Mouse (Mus musculus) CD4-positive helper T cell, adult 2 months (primary cell): ENCODE results near the gene Olfr648.

Source experiments
- DNase-seq: peaks from one replicate; pipeline ENCODE4 v3.0.0-alpha.2; 2012; ENCODE audit warnings: low read depth, missing footprints, low spot score

Gene Olfr648

DNA sequence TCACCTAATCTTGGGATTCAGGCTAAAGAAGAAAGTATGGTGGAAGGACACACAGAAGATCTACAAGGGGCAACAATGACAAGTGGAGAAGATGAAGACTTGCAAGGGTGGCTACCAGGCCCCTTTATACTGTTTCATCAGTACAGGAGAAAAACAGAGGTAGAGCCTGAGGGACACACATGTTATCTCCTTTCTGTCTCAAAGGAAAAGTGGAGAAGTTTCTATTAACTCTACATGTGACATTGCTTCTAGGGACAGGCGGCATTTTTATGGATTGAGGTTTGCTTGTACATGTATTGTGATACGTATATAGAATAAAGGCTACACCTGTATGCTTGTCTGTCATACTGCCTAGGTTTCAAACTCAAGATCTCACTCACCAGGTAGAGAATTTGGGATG is at the start of gene Olfr648:
Gene Olfr648, minus strand, starts transcription at position 101 of the 400 bp plus-strand sequence.
- DNase-seq = no peak

DNA sequence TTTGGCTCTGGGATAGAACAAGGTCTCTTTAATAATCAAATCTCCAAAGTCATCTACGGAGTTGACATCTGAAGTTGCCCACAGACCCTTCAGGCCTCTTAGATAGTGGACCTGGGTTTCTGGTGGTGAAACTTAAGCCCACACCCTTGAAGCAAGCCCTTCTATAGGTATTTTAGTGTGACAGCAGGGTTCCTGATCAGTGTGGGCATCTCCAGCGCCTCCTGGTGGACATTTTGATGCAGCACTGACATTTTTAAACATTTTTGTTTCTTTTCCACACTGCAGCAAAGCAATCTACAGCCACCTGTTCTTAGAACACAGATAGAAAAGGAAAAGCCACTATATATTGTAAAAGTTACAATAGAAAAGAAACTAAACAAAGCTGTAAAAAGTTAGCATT is 48.0 kb upstream of the Olfr648 start:
- DNase-seq = peak; percentile 47

DNA sequence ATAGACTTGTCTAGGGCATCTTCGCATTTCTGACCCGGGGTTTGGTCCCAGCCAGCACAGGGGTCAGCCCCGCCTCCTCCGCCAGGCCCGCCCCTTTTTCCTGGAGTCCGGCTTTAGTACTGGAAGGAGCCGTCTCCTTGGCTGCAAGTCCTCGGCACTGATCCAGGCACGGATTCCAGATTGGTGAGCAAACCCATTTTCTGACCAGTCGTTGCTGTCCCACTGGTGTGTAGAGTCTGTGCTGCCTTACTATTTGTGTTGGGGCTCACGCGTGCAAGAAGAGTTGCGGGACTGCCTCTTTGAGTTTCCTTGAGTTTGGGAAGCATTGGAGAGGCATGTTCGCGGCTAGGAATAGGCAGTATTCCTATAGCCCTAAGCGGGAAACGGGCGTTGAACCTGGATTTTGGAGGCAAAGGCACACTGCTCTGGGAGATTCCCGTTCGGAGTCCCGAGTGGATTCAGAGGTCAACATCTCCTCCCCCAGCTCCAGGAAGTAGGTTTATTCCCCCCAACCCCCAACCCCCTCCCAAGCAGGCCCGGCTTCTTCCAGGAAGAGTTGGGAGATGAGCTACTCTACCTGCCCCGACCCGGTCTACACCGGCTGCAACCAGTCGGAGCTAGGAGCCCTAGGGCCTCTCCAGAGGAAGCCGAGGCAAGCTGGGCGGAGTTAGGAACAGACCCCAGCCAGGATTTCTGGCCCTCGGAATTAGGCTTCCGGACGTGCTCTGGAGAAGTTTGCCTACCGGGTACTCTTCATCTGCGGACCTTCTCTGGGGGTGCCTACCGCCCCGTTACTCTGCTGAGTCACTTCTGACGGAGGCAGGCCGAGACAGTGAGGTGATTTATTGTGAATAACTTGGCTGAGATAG is 35.7 kb upstream of the Olfr648 start, which contains the start of gene Trim6:
Gene Trim6, plus strand, starts transcription at position 93 of the 869 bp plus-strand sequence.
- DNase-seq = no peak

DNA sequence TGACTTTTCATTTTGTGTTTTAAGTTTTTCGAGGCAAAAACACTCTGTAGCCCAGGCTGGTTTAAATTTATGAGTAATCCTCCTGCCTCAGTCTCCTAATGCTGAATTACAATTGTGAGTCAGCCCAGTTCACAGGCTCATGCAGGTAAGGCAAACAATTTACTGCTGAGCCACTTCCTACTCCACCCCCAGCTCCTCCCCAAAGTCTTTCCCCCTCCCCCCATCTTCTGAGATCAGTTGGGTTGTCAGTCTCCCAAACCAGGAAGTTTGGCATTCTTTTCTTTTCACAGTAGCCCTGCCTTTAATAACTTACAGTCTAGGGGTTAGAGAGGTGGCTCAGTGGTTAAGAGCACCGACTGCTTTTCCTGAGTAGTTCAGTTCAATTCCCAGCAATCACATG is 34.7 kb upstream of the Olfr648 start:
- peak; percentile 19 for DNase-seq

DNA sequence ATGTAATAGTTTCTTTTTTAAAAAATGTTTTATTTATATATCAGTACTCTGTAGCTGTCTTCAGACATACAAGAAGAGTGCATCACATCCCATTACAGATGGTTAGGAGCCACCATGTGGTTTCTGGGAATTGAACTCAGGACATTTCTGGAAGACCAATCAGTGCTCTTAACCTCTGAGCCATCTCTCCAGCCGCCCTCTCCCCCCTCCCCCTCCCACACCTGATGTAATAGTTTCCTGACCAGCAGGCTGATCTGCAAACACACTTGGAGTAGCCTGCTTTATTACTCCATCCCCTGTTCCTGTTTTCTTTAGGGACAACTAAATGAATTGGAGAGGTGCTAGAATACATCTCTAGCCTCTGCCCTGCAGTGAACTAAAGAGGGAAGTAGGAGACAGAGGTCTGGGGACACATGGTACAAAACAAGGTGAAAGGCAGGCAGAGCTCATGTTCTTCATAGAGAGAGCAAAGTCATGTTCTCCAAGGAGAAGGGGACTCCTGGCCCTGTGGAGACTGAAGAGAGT is 32.9 kb upstream of the Olfr648 start:
- DNase-seq = no peak

DNA sequence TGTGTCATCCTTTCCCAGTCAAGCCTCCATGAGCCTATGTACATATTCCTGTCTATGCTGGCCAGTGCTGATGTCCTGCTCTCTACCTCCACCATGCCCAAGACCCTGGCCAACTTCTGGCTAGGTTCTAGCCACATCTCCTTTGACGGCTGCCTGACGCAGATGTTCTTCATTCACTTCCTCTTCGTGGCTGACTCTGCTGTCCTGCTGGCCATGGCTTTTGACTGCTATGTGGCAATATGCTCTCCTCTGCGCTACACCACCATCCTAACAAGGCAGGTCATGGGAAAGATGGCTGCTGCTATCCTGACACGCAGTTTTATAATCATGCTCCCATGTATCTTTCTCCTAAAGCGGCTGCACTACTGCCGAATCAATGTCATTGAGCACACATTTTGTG is 23.0 kb upstream of the Olfr648 start:
- DNase-seq = no peak

DNA sequence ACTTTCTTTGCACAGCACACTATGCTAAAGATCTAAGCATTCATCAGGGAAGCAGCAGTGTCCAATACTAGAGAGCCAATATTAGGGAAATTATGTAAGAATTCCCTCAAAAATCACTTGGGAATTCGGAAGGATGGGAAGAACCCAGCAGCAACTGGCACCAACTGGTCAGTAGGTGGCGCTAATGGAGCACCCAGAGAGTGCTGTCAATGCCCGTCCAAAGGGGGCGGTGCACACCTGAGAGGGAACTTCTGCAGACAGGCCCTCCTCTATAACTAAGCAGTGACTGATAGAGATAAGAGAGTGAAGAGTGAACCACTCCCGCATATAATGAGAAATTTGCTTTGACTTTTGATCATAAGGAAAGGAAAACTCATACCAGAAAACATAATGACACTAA is 16.6 kb upstream of the Olfr648 start:
- peak; percentile 77 for DNase-seq

DNA sequence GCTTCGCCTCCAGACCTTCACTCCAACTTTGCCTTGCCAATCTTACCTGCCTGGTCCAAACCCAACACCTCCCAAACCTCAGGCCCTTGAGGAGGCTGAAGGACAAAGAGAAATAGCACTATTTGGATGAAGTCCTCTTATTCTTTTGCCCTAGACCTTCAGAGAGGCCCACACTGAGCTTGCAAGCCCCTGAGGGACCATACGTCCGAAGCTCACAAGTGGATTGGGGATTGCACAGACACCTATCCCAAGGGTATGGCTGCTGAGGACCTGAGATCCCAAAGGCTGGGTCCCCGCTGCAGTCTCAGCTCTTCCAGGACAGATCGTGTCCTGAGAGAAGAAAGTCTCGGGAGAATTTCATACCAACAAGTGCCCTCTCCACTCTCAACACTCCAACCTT is 12.7 kb upstream of the Olfr648 start, which contains the start of gene Olfr649:
Gene Olfr649, minus strand, starts transcription at position 101 of the 400 bp plus-strand sequence.
- no peak for DNase-seq

DNA sequence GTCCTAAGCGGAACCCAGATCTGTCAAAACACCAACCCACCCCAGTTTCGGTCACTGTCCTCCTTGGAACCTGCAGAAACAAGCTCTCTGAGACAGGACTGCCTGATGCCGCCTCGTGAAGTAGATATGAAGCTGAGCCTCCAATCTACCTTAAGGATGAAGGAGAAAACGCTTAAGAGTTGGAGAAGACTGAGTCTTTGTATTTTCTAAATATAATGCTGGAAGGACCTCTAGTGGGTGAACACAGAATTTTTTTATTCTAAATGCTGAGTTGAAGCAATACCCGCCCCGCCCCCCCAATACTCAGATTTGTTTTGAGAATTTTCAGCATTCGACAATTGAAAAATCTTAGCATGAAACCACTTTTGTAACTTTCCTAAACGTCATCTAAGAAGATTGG is 8.1 kb upstream of the Olfr648 start:
- DNase-seq = no peak

DNA sequence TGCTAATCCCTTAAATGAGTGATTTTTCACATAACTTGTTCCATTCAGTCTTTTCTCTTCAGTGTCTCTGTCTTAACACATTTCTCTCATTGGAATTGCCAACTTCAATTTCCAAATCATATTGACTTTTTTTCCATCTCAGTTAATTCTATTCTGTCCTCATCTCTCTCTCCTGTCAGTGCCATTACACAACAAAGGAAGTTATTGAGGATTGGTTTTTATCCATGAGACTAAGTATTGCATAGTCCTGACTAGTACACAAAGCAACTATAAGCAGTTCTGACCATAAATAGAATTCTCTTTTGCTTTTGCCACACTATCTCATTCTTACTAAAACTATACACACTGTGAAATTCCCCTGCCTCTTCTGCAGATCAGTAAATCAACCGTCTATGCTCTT is 4.1 kb downstream of the Olfr648 start:
- no peak for DNase-seq

DNA sequence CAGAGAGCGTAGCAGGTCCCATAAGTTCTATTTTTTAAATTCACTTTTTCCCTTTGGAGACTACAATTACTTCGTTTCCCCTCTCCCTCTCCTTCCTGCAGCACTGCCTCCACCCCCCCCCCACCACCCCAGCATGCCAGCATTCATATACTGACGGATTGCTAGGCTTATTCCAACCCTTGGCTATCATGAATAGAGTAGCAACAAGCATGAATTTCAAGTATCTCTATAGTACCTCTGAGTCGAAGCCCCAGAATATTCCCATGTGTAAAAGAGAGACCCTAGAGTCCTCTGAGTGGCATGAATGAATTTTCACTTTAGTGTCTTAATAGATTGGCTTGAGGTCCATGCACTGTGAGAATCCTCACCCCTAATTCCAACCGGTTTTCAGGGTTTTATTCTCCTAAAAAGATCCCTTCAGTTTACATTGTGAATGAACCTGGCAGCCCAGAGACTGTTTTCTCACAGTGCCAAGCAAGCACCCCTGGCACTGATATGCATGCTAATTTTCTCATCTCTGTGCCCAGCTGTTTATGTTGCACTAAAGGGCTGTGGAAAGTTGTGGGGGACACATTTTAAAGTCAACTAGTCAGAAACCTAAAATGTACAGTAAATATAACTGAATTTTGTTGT is 4.7 kb downstream of the Olfr648 start:
- no peak for DNase-seq

DNA sequence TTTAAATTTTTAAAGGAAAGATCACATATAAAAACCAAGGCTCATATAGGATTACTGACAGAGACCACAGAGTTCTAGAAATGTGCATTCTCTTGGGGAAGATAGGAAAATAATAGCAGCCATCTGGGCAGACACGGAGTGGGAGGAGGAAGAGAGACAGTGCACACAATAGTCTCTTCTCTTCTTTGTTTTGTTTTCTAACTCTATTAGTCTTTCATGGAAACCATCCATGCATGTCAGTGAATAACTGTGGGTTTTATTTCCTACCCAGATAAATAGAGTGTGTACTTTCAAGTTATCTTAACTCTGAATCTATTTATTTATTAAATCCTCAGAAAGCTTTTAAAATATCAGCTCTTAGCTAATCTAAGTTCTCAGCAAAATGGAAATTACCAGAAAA is 8.1 kb downstream of the Olfr648 start:
- DNase-seq = no peak

DNA sequence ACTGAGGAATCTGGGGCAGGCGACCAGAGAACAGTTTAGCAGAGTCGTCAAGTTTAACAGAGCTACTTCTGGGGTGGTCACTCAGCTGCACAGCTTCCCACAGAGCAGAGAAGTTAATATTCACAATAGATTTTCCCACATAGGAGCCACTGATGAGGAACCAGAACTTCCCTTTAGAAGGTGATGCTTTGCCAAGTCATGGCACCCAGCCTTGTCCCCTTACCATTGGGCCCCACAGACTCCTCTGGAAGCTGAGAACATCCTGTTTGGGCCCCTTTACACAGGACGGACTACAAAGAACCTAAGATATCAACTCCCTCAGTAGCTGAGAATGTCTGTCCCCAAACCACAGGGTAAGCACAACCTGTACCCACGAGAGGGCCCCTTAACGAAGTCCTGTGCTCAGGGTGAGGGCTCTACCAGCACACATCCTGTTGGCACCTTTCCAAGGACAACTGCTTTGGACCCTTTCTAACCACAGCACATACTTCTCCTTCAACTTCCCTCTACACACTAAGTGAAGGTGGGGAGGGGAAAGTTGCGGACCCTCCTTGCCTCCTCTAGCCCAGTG is 13.5 kb downstream of the Olfr648 start:
- DNase-seq = peak; percentile 30

DNA sequence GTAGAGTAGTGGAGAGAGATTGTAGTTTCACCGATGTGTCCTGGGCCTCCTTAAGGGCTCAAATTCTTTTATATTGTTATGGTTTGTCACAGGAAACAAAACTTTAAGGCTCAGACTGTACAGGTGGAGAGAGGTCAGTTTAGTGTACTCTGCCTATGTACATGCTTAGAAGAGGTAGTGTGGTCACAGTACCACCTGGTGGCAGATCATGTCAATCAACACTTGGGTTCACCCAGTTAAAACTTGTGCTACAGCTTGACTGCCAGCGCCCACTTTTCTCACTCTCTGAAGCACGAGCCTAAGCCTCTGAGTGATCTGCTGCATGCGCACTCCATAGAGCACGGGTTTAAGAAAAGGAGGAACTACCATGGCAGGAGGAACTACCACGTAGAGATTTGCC is 16.1 kb downstream of the Olfr648 start:
- DNase-seq = no peak

DNA sequence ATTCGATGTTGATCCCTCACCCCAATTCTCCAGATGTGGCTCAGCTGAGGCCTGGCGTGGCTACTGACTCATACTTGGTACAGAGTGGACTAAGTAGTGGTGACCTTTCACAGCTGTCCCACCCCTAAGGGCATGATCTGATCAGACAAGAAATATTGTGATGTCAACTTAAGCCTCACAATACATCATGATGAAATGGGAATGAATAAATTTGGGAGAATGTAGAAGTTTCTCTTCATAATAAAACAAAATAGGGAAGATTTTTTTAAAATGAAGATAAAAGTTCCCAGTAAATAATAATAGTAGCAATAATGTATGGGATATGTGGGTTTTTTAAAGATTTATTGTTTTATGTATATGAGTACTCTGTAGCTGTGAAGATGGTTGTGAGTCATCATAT is 32.7 kb downstream of the Olfr648 start, which contains the start of gene Ubqlnl:
Gene Ubqlnl, minus strand, starts transcription at position 101 of the 400 bp plus-strand sequence.
- DNase-seq = no peak

DNA sequence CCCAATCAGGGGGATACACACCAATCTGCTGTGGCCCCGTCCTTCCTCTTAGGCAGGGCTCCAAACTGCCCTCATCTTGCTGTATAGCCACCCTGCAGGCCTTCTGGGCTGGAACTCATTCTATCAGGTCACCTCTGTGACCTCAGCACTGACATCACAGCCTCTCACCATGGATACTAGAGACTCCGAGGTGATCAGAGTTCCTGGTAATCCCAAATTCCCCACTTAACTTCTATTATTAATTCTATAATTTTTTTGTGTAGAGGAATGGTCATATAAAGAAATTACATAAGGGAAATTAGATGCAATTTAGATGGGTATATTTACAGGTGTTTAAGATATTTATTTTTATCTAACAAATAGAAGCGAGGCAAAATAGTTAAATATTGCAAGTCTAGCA is 40.0 kb downstream of the Olfr648 start, which contains the start of gene Ubqln3:
Gene Ubqln3, minus strand, starts transcription at position 101 of the 400 bp plus-strand sequence.
- no peak for DNase-seq

DNA sequence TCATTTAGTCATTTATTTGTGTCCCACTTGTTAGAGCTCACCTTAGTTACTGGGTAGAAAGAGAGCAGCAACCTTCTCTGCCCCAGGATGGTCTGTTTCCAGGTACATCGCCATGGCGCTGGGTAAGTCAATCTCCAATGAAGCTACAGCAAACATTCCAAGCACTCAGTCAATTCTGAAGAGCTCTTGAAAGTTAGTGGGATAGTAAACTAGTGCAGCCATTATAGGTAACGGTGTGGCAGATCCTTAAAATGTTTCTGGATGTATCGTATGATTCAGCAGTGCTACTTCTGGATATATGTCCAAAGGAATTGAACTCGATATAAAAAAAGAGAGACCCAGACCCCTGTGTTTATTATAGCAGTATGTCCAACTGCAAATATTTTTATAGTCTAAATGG is 45.9 kb downstream of the Olfr648 start, which contains the start of gene Olfr643:
Gene Olfr643, minus strand, starts transcription at position 101 of the 400 bp plus-strand sequence.
- DNase-seq = no peak

DNA sequence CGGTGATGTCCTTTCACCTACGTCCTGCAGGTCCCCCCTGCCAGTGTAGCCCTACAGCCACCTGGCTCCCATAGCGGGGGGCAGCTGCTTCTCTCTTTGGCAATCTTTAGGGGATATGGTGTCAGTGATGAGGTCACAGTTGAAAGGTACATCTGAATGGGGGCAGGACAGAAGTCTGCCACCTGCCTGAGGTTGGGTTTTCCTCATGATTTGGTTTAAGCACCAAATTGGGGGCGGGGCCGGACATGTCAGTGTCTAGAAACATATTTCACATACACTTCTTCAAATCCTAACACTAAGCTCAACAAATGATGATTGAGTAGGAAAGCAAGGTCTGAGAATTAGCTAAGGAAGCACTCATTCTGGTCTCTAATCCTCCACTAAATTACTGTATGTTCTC is 53.5 kb downstream of the Olfr648 start, which contains the start of gene Ubqln5:
Gene Ubqln5, minus strand, starts transcription at position 101 of the 400 bp plus-strand sequence.
- DNase-seq = no peak
